Mouse (Mus musculus): ENCODE results near the gene Reg2. TPM values are rescaled to one million over a fixed set of nuclear protein-coding genes. Genes with fewer than 3 reads are reported as not detected.
"Not testable (repeated sequence)": the region's sequence is repeated elsewhere in the genome, so short reads cannot be mapped to it uniquely, and the experiment has no call there.

Gene Reg2
- polyA plus RNA-seq, 2 experiments: not detected

DNA sequence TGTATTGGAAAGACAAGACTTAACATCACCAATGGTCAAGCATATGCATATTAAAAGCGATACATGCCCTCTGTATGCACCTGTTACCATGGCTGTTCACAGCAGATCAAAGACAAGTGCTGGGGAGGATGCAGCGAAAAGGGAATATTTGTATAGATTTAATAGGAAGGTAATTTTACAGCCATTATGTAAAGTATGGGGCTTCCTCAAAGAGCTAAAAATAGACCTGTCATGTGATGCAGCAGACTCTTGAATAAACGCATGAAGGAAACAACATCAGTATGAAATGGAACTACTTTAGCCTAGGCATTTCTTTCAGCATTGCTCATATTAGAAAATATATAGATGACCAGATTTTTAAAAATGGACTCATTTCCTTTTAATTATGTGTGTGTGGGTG is 9.8 kb upstream of the Reg2 start:
- 67% methylated on average over 3 of the region's 3 CpGs for WGBS (ENCODE audit: insufficient replicate concordance)
- Histone ChIP-seq H3K4me1 (replicated peaks; ENCODE audit: control insufficient read depth in 2 of 2, insufficient read depth in 2 of 2, low read length in 1 of 2) (no peaks in the 10 kb centered on the region), H3K4me3 (ENCODE audit: insufficient read depth in 1 of 2, low read depth in 2 of 2, low read length in 2 of 2) (no peak overlapping the region), H3K9ac (replicated peaks) (no peak overlapping the region), H3K27ac (no peak overlapping the region), H3K36me3 (replicated peaks; ENCODE audit: control insufficient read depth, insufficient read depth, low read depth) (no peaks in the 10 kb centered on the region), H3K4me2 (ENCODE audit: low read depth) (no peak overlapping the region), H3K9me3 (ENCODE audit: control insufficient read depth, low read length) (no peaks in the 10 kb centered on the region), H3K27me3 (ENCODE audit: control insufficient read depth, insufficient read depth, low read length) (no peaks in the 10 kb centered on the region)
- DNase-seq (ENCODE audit: low read depth in 3 of 3, low spot score in 3 of 3) (no peak), ATAC-seq (ENCODE audit: insufficient read depth) (no peak)
- TF ChIP-seq CTCF (IDR thresholded peaks at IDR 0.05; ENCODE audit: low read depth) (no peak), EP300 (IDR thresholded peaks at IDR 0.05; ENCODE audit: low read depth) (no peak)

- H3K27me3 ChIP-seq (ENCODE audit: control insufficient read depth, insufficient read depth, low read length); H3K4me1 ChIP-seq (replicated peaks; ENCODE audit: control insufficient read depth in 2 of 2, insufficient read depth in 2 of 2, low read length in 1 of 2); H3K36me3 ChIP-seq (replicated peaks; ENCODE audit: control insufficient read depth, insufficient read depth, low read depth); H3K27ac ChIP-seq; H3K4me2 ChIP-seq (ENCODE audit: low read depth); H3K9me3 ChIP-seq (ENCODE audit: control insufficient read depth, low read length); ATAC-seq (ENCODE audit: insufficient read depth); H3K4me3 ChIP-seq (ENCODE audit: insufficient read depth in 1 of 2, low read depth in 2 of 2, low read length in 2 of 2); H3K9ac ChIP-seq (replicated peaks); DNase-seq (ENCODE audit: low read depth in 3 of 3, low spot score in 3 of 3): not testable (repeated sequence)
These were observed 27.0 kb downstream of the Reg2 start, which contains the start of gene Reg1 for GRCm38 (mm10) chr6:78422411-78422810. TSS of gene Reg1 (plus strand) at chr6:78422711.

DNA sequence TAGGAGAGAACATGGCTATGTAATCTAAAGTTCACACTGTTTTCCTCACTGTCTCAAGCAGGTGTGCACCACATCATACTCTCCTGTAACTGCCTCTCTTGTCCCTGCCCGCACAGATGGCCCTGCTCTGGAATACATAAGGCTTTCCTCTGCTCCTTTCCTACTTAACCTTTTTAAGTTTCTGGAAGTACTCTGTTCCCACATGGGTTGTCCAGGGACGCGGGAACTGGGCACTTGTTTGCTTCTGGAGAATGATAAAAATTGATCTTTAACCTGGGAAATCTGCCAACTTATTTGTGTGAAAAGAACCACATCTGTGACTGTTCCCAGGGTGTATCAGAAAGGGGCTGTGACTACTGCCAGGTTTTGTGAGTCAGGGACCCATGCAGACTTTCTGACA is 30.1 kb downstream of the Reg2 start:
- Histone ChIP-seq H3K4me1 (replicated peaks; ENCODE audit: control insufficient read depth in 2 of 2, insufficient read depth in 2 of 2, low read length in 1 of 2) (no peaks in the 10 kb centered on the region), H3K4me2 (ENCODE audit: low read depth) (no peak overlapping the region), H3K27me3 (ENCODE audit: control insufficient read depth, insufficient read depth, low read length) (no peaks in the 10 kb centered on the region), H3K27ac (no peak overlapping the region), H3K36me3 (replicated peaks; ENCODE audit: control insufficient read depth, insufficient read depth, low read depth) (no peaks in the 10 kb centered on the region), H3K9ac (replicated peaks) (no peak overlapping the region), H3K4me3 (ENCODE audit: insufficient read depth in 1 of 2, low read depth in 2 of 2, low read length in 2 of 2) (no peak overlapping the region), H3K9me3 (ENCODE audit: control insufficient read depth, low read length) (no peaks in the 10 kb centered on the region)
- DNase-seq (ENCODE audit: low read depth in 3 of 3, low spot score in 3 of 3) (no peak), ATAC-seq (ENCODE audit: insufficient read depth) (no peak)
- WGBS (ENCODE audit: insufficient replicate concordance): 68% methylated on average over 3 of the region's 3 CpGs
- TF ChIP-seq CTCF (IDR thresholded peaks at IDR 0.05; ENCODE audit: low read depth) (no peak), EP300 (IDR thresholded peaks at IDR 0.05; ENCODE audit: low read depth) (no peak)

DNA sequence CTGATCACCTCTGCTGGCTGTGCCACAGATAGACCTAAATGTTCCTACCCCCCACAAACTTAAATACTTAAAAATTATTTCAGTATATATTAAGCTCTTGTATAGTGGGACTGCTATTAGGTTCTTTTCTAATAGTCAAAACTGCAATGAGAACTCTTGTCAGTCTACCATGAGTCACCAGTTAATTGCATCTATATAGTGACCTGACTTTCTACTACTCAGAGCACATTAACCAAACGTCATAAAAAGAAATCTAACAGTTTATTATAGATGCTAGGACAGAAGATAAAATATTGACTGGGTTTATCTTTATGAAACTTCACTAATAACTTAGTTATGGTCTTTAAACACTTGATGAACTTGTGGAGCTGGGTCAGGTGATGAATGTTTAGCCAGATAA is 51.8 kb downstream of the Reg2 start:
- Histone ChIP-seq H3K9me3 (ENCODE audit: control insufficient read depth, low read length) (no peaks in the 10 kb centered on the region), H3K36me3 (replicated peaks; ENCODE audit: control insufficient read depth, insufficient read depth, low read depth) (no peaks in the 10 kb centered on the region), H3K4me1 (replicated peaks; ENCODE audit: control insufficient read depth in 2 of 2, insufficient read depth in 2 of 2, low read length in 1 of 2) (no peaks in the 10 kb centered on the region), H3K27me3 (ENCODE audit: control insufficient read depth, insufficient read depth, low read length) (no peaks in the 10 kb centered on the region), H3K4me2 (ENCODE audit: low read depth) (no peak overlapping the region), H3K9ac (replicated peaks) (no peak overlapping the region), H3K4me3 (ENCODE audit: insufficient read depth in 1 of 2, low read depth in 2 of 2, low read length in 2 of 2) (no peak overlapping the region), H3K27ac (no peak overlapping the region)
- no peak for TF ChIP-seq CTCF (IDR thresholded peaks at IDR 0.05; ENCODE audit: low read depth)
- no peak for TF ChIP-seq EP300 (IDR thresholded peaks at IDR 0.05; ENCODE audit: low read depth)
- DNase-seq (ENCODE audit: low read depth in 3 of 3, low spot score in 3 of 3): no peak
- ATAC-seq (ENCODE audit: insufficient read depth): no peak
- 44% methylated on average over 1 of the region's 1 CpGs for WGBS (ENCODE audit: insufficient replicate concordance)

DNA sequence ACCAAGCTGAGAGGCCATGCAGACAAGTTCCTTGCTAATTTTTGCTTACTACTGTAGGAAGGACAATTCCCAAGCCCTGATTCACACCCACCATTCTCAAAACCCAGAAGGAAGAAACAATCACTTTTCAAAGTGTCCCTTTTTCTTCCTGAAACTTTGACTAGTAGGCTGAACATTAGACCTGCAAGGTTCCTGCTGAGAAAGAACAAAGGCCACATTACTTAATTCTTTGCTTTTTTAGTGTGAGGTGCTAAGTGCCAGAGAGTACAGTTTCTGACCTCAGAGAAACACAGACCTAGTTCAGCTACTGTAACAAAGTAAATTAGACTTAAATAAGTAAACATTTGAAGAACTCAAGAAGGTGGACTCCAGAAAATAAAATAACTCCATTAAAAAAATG is 53.0 kb downstream of the Reg2 start:
- H3K4me1 ChIP-seq (replicated peaks; ENCODE audit: control insufficient read depth in 2 of 2, insufficient read depth in 2 of 2, low read length in 1 of 2): no peaks in the 10 kb centered on the region
- no peak overlapping the region for H3K4me2 ChIP-seq (ENCODE audit: low read depth)
- TF ChIP-seq CTCF (IDR thresholded peaks at IDR 0.05; ENCODE audit: low read depth) (no peak), EP300 (IDR thresholded peaks at IDR 0.05; ENCODE audit: low read depth) (no peak)
- H3K27ac ChIP-seq: no peak overlapping the region
- no peaks in the 10 kb centered on the region for H3K27me3 ChIP-seq (ENCODE audit: control insufficient read depth, insufficient read depth, low read length)
- DNase-seq (ENCODE audit: low read depth in 3 of 3, low spot score in 3 of 3): no peak
- no peak overlapping the region for H3K4me3 ChIP-seq (ENCODE audit: insufficient read depth in 1 of 2, low read depth in 2 of 2, low read length in 2 of 2)
- H3K9ac ChIP-seq (replicated peaks): no peak overlapping the region
- H3K36me3 ChIP-seq (replicated peaks; ENCODE audit: control insufficient read depth, insufficient read depth, low read depth): no peaks in the 10 kb centered on the region
- no peaks in the 10 kb centered on the region for H3K9me3 ChIP-seq (ENCODE audit: control insufficient read depth, low read length)
- no peak for ATAC-seq (ENCODE audit: insufficient read depth)

- ATAC-seq (ENCODE audit: insufficient read depth) (no peak), DNase-seq (ENCODE audit: low read depth in 3 of 3, low spot score in 3 of 3) (no peak)
- Histone ChIP-seq H3K27me3 (ENCODE audit: control insufficient read depth, insufficient read depth, low read length) (no peaks in the 10 kb centered on the region), H3K4me1 (replicated peaks; ENCODE audit: control insufficient read depth in 2 of 2, insufficient read depth in 2 of 2, low read length in 1 of 2) (no peaks in the 10 kb centered on the region), H3K9me3 (ENCODE audit: control insufficient read depth, low read length) (no peaks in the 10 kb centered on the region), H3K4me2 (ENCODE audit: low read depth) (no peak overlapping the region), H3K9ac (replicated peaks) (no peak overlapping the region), H3K36me3 (replicated peaks; ENCODE audit: control insufficient read depth, insufficient read depth, low read depth) (no peaks in the 10 kb centered on the region), H3K27ac (no peak overlapping the region), H3K4me3 (ENCODE audit: insufficient read depth in 1 of 2, low read depth in 2 of 2, low read length in 2 of 2) (no peak overlapping the region)
- 74% methylated on average over 2 of the region's 2 CpGs for WGBS (ENCODE audit: insufficient replicate concordance)
- no peak for TF ChIP-seq EP300 (IDR thresholded peaks at IDR 0.05; ENCODE audit: low read depth)
These were observed 57.4 kb downstream of the Reg2 start for GRCm38 (mm10) chr6:78452804-78453203.

Other genes starting within 250 kb of the Reg2 start
- not detected in 2 replicates for gene Reg3b, start 25.0 kb upstream of the Reg2 start, polyA plus RNA-seq (2012; rRNA removed)
- not detected in 2 replicates for gene Reg3b, start 25.0 kb upstream of the Reg2 start, polyA plus RNA-seq (2014; fragmentation: Nextera tagmentation; extraction: Ambion mirVana)
- not detected in 2 replicates for gene Reg3d, start 16.8 kb upstream of the Reg2 start, polyA plus RNA-seq (2012; rRNA removed)
- not detected in 2 replicates for gene Reg3d, start 16.8 kb upstream of the Reg2 start, polyA plus RNA-seq (2014; fragmentation: Nextera tagmentation; extraction: Ambion mirVana)
- not detected in 2 replicates for gene Reg3a, start 14.9 kb upstream of the Reg2 start, polyA plus RNA-seq (2012; rRNA removed)
- not detected in 2 replicates for gene Reg3a, start 14.9 kb upstream of the Reg2 start, polyA plus RNA-seq (2014; fragmentation: Nextera tagmentation; extraction: Ambion mirVana)
- not detected in 2 replicates for gene Reg1, start 27.1 kb downstream of the Reg2 start, polyA plus RNA-seq (2012; rRNA removed)
- gene Reg1, start 27.1 kb downstream of the Reg2 start, polyA plus RNA-seq (2014; fragmentation: Nextera tagmentation; extraction: Ambion mirVana): not detected in 2 replicates
- not detected in 2 replicates for gene Reg3g, start 73.2 kb downstream of the Reg2 start, polyA plus RNA-seq (2012; rRNA removed)
- gene Reg3g, start 73.2 kb downstream of the Reg2 start, polyA plus RNA-seq (2014; fragmentation: Nextera tagmentation; extraction: Ambion mirVana): not detected in 2 replicates